Mouse (Mus musculus): ENCODE measurements at regions not wholly inside any gene's neighbourhood (a gene's known extent, or its start where the extent isn't known, plus 50 kb on each side); places are given as distances from the start of the nearest gene placed in this dataset.
"Not testable (repeated sequence)": the region's sequence is repeated elsewhere in the genome, so short reads cannot be mapped to it uniquely, and the experiment has no call there.

DNA sequence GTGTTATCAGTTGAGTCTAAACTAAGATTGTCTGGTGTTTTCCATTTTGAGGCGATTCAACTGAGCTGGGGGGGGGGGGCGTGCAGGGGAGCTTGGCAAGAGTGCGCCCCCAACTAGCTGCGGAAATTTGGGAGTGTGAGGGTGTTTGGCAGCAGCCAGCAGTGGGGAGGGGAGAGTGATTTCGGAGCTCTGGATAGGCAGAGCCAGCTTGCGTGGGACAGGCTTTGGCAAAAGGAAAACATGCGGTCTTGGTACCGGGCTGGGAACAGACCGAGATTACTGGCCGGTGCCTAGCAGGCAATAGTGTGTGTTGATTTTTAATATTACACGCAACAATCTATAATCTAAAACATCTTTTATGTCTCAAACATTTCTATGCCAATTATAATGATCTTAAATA is 199.4 kb upstream of the Cdk6 start:
- DNase-seq (ENCODE audit: low spot score in 2 of 2) = not testable (repeated sequence)

DNA sequence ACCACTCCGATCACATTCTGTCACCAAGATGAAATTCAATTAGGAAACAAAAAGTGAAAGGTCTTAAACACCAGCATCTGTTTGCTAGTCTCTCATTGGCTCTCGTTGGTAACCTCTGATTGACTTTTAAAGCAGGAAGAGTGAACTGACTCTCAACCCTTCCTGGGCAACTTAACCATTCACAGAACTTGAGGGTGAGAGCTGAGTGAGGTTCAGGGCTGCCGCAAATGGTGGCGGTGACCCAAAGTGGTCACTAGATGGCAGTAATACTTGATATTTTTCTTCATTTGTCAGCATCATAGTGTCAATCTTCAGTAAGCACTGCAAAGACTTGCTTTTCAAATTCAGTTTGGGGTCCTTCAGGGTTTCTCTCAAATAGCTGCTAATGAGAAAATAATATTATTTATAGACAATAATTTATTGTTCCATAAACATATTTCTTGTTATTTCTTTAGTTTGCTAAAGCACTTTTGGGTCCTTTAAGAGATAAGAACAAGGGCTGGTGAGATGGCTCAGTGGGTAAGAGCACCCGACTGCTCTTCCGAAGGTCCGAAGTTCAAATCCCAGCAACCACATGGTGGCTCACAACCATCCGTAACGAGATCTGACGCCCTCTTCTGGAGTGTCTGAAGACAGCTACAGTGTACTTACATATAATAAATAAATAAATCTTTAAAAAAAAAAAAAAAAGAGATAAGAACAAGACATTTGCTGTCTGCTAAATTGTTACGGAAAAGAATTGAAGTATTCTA is 194.6 kb upstream of the Cdk6 start:
- not testable (repeated sequence) for DNase-seq (ENCODE audit: low spot score in 2 of 2)

DNA sequence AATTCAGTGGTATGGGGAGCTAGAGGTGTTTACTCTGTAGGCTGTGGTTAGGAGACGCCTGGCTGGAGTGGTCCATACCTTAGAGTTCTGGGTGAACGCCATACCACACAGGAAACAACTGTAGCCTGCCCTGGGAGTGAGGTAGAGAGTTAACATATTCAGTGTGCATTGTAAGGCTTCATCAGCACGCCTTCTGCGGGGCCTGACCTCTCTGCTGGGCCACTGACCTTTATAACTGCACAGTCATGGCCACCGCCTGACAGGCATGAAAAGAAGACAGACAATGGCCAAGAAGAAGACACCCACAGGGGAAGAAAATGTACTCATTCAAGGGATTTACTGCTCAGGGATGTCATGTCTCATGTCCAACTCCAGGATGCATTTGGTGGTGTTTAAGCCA is 191.4 kb upstream of the Cdk6 start:
- DNase-seq (ENCODE audit: low spot score in 2 of 2) = not testable (repeated sequence)

DNA sequence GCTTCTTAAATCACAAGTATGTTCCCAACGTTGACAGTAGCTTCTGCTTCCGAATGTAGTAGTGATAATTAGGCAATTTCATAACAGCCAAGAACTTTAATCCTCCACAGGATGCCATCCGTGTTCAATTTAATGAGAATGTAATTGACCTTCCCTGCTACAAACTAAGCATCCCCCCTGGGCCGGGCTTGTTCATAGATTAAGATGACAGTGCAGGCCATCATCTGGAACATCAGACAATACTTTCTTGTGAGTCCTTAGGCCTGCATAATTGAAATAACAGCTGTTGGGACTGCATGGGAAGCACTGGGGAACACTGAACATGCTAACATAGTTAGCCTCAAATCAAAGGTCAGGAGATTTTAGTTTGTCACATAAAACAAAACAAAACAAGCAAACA is 190.5 kb upstream of the Cdk6 start:
- not testable (repeated sequence) for DNase-seq (ENCODE audit: low spot score in 2 of 2)

DNA sequence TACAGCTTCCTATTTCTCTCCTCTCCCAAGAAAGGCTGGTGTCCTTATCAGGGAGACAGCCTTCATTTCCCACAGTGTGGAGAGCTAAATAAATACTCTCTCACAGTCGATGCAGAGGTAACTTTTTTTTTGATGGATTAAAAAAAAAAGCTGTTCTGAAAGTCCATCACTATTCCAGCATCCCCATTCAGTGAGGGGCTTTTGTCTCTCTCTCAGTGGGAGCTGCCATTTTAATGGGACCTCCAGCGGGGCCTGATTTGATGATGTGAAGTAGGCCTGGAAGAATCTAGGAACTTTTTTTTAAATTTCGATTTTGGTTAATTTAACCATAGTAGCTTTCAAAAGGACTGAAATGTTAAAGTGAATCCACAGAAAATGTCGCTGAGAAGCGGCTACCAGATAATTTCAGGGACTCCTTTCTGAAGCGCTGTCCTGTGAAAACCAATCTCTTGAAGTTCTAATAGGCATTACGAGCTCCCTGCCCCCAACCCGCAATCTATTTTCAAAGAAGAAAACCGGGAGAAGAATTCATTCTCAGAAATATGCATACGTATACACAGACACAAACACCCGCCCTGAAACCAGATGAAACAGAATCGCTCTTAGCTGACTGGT is 189.6 kb upstream of the Cdk6 start:
- DNase-seq (ENCODE audit: low spot score in 2 of 2) = not testable (repeated sequence)

DNA sequence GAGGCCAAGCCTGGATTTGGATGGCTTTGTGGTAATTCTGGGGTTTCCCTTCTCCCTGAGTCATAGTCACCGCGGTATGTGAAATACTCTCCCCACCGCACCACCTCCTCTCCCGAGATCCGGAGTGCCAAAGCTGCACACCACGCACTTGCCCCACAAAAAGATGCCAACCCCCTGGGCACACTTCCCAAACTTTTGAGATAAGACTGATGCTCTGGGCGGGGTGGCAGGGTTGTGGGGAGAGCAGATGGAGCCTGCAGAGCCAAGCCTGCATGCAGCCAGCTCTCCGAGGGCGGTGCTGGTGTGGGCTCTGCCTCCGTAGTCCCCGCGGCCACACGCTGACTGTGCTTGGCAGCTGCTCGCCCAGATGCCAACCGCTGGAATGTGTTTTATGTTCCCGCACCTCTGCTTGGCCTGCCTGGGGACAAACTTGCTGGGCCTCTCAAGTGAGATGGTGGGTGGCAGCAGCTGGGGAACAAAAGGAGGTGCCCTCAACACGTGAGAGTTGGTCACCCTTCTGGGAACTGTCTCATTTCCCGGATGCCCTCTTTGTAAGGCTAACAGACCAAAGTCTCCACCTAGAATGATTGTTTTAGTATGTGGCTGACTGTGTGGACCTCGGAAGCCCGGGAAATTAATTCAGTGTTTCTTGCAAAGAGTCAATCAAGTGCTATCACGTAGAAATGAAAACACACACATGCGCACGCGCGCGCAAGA is 189.0 kb upstream of the Cdk6 start:
- peak; percentile 50 to 83 for DNase-seq (ENCODE audit: low spot score in 2 of 2)

DNA sequence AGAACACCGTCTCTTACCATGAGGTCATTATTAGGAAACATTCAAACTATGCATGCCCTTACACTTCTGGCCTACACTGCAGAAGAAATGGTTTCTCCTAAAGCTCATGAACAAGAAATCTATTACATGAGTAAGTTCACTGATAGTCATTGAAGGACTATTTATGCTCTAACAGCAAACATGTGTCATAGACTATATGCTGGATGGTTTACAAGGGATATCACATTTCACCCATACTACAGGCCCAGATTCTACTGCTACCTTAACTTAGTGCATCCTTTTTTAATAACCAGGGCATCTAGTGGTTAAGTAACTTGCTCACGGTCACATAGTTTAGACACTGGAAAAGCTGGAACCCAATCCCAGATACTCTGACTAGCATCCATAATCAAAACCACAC is 175.8 kb upstream of the Cdk6 start:
- DNase-seq (ENCODE audit: low spot score in 2 of 2) = not testable (repeated sequence)

DNA sequence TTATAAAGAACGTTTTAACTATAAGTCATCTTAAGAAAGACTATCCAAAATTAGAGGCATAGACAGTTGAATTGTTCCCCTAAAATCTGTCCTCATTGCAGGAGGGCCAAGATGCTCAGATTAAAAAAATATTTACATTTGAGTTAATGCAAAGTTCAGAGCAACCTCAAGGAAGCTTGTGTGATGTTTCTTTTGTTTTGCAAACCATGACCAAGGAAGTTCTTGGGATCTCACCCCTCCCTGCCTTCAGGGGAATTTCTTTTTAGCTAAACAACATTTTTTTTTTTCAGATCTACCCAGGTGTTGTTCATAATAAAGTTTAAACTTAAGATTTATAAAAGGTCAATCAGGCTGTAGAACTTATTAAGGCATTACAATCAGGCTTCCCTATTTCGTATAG is 174.8 kb upstream of the Cdk6 start:
- DNase-seq (ENCODE audit: low spot score in 2 of 2) = not testable (repeated sequence)

DNA sequence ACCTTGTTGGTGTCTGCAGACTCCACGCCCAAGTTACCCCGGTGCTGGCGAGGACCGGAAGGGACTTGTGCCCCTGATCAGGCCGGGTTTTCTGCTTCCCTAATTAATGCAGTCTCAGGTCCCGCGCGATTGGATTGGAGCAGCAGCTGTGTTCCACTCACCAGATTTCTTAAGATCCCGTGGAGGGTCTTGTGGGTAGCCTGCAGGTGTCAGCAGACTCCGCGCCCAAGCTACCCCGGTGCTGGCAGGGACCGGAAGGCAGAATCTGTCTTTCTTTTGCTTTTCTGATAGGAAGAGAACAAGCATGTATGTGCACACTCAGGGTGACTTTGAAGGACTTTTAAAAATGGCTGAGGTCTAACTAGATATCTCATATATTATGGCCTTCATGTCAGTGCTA is 147.7 kb upstream of the Cdk6 start:
- not testable (repeated sequence) for DNase-seq (ENCODE audit: low spot score in 2 of 2)

DNA sequence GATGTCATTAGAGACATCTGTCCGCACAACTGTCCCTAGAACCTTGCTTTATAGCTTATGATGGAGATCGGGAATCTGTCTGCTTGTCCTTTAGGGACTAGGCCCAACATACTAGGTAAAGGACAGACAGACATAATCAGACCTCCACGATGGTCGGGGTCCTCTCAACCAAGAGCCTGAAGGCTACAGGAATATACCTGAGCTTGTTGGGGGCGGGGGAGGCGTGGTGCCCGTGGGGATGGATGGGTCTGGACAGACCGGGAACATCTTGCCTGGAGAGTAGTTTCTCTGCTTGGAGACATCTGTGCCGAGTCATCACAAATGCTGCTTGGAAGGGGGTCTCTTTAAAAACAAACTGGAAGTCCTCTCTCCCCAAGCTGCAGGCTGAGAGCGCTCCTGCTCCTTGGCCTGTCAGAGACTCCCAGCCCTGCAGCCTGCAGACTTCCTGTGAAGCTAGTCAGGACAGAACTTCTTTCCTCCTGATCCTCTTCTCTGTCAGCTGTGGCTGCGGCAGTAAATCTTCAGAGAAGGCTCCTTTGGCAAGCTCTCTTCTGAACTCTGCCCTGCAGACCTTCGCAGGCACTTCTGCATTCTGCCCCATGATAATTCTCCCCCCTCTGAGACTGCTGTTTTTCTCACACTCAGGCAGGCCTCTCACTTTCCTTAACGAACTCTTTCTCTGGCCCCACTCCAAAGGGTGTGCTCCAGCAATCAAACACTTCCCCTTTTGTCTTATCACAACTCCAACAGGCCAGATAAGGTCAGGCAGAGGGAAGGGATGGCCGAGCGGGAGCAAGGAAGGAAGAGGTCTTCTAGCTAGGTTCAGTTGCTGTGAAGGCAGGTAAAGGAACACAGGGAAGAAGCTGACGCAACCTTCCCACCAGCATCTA is 143.1 kb upstream of the Cdk6 start:
- no peak for DNase-seq (ENCODE audit: low spot score in 2 of 2)

DNA sequence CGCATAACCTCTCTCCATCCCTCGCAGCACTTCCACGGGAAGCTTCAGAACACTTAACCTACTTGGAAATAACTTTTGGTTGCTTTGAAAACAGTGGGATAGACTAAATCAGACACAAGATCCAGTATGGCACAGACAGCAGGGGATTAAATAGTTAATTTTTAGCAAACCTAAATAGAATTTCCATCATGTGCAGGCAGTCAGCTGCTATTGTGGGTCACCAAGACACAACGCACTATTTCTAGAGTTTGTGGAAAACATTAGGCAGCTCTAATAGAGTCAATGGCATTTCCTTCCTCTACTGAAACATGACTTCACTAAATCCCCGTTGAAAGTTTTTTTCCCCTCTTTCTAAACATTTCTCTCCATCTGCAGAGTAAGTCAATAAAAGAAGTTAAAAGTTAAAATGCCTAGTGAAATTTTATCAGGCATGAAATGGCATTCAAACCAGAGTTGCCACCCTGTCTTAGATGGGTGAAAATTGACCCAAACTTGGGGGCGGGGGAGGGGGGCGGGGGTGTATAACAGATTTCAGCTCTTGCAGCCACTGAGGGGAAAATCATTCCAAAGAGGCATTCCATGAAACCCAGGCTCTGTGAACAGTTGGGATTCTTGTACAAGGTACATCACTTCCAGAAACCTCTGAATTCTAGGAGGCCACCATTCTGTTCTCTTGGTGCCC is 142.3 kb upstream of the Cdk6 start:
- DNase-seq (ENCODE audit: low spot score in 2 of 2) = not testable (repeated sequence)

DNA sequence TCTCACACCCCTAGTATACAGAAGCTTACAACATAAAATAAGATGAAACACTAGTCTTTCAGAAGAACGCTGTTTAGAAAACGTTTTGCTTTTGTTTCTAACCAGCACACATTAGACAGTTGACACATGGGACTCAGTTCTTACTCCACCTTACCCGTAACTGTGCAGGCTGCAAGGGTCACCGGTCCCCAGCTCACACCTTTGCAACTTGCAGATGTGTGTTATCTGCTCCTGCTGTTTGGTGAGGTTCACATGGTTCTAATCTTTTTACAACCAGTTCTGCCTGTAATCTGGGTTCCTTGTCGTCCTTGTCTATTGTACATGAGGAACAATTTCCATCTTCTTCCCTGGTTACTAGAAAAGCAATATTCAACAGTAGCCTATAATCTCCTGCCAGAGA is 135.1 kb upstream of the Cdk6 start:
- not testable (repeated sequence) for DNase-seq (ENCODE audit: low spot score in 2 of 2)

DNA sequence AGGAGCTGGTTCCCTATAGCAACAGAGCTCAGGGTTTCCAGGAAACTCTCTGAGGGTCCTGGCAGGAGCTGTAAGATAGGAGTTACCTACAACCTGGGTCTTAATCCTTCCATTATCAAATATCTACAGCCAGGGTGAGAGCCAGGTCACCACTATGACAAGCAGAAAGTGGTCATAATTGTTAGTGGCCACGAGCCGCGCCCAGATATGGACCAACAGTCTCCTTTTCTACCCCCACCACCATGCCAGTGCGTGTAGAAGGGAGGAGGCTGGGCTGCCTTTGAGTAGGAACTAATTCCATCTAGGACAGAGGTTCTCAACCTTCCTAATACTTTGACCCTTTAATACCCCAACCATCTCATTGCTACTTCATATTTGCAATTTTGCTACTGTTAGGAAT is 133.0 kb upstream of the Cdk6 start:
- DNase-seq (ENCODE audit: low spot score in 2 of 2) = not testable (repeated sequence)

DNA sequence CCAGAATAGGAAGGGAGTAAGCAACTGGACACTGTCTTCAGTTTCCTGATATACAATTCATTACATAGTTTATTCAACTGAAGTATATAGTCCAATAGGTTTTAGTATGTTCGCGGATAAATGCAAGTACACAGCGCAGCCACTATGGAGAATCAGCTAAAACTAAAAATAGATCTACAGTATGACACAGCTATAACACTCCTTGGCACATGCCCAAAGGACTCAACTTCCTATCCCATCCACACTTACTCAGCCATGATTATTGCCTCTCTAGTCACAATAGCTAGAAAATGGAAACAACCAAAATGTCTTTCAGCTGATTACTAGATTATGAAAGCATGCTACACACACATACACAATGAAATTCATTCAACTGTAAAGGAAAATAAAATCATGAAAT is 130.0 kb upstream of the Cdk6 start:
- DNase-seq (ENCODE audit: low spot score in 2 of 2) = no peak

DNA sequence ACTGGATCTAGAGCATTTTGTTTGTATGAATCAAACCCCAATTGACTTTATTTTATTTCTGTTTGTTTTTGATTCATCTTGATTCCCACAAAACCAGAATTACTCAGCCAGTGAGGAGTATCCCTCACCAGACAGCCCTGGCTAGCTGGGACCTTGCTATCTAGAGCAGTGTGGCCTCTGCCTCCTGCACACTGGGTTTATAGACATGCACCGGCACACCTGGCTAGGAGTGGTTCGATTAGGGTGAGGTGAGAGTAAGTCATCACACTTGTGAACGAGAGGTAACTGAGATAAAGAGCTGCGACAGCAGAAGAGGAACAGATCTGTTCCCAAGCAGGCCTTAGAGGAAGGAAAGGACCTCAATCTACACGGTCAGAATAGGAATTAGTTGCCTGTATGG is 125.2 kb upstream of the Cdk6 start:
- no peak for DNase-seq (ENCODE audit: low spot score in 2 of 2)

DNA sequence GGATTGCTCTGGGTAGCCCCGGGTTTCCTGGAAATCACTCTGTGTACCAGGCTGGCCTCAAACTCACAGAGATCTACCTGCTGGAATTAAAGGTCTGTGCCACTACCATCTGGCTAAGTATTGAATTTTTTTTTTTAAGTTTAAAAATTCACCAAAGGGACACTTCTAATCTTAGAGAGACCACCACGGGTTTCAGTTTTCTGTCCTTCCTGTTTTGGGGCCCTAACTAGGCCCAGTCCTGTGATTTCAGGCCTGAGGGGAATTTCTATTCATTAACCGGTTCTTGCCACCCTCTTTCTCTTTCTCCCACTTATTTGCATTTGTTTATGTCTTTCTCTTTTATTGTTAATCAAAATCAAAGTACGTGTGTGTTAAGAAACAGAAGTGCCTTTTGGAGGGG is 122.1 kb upstream of the Cdk6 start:
- no peak for DNase-seq (ENCODE audit: low spot score in 2 of 2)

DNA sequence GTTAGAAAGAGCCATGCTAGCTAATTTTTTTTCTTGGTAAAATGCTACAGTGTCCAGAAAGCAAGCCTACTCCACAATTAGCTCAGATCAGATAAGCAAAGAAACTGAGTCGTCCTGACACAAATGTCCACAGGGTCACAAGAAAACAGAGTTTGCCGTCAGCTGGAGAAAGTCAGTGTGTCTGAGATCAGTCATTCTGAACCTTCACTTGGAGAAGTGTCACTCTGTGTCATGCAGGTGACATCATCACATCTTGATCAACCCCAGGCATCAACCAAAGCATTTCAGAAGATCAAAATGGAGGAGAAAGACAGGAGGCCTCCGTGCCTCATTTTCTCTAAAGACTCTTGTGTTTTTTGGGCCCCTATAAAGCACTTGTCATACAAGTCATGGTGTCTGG is 121.5 kb upstream of the Cdk6 start:
- DNase-seq (ENCODE audit: low spot score in 2 of 2) = no peak

DNA sequence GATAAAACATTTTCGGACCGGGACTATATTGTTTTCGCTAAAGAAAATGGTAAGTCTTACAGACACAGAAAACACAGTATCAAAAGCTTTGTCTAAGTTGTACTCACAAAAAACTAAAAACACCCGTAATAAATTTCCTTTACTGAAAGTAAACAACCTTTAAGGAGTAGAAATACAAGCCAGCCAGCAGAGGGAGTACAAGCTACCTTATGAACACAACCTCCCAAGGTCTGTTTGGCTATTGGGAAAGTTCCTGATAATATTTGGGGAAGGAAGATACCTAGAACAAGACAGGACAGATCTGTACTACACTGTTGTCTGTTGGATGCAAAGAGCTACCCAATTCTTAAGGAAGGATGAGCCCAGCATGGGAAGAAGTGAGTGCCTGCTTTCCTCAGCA is 117.5 kb upstream of the Cdk6 start:
- not testable (repeated sequence) for DNase-seq (ENCODE audit: low spot score in 2 of 2)

DNA sequence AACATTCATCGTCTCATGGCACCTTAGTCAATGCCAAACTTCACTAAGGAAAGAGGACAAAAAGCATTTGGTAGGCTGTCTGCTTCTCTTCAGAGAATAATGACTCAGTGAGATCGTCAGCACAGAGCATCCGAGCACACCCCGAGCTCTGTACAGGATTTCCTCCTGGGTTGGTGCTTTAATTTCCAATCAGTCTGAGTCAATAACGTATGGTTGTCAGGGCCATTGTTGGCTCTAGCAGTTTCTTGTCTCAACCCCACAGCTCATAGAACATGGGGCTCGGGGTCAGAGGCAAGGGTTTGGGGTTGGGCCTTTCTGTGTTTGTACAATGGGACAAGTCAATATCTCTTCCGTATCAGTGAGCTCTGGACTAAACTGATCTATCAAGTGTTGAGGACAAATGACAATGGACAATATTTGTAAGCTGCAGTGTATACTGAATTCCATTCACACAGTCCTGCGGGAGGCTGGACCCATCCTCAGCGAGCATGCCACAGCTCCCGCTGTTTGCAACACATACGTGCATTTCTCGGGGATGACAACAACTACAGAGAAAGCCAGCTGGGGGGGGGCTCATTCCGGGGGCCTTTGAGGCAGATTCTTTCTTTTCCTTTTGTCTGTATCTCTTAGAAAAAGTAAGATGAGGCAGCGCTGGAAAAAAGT is 116.8 kb upstream of the Cdk6 start:
- DNase-seq (ENCODE audit: low spot score in 2 of 2) = not testable (repeated sequence)

DNA sequence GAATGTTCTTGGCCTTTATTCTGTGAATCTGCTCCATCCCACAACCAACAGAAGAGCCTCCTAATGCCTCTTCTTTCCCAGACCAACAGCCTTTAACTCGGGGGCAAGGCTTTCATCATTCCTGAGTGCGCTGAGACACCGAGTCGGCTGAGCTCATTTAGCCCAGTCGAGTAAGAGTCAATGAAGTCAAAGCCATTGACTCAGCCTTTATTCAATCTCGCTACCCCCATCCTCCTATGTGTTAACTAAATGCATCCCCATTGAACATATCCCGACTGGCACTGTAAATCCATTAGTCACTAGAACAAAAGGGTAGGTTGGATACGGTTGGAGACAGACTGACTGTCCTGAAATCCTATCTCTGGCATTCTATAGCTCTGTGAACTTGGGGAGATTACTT is 115.9 kb upstream of the Cdk6 start:
- not testable (repeated sequence) for DNase-seq (ENCODE audit: low spot score in 2 of 2)
